Mouse (Mus musculus): ENCODE measurements around the gene Aftph.
A peak's percentile ranks its signal among the peaks of the same experiment; 100 is the strongest.

Gene Aftph

DNA sequence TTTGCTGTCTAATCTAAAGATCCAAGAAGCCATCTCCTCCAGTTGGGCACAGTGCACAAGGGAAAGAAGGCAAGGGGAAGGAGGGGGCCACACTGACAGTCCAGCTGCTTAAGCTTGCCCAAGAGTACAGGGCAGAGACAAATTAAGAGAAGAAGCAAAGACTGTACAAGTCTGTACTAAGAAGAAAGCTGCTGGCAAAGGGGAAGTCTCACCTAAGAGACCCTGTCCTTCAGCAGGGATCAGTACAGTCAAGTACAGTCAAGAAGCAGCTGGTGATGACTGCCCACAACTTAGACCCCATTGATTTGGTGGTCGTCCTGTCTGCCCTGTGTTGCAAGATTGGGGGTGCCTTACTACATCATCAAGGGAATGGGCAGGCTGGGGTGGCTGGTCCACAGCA is 12.0 kb downstream of the Aftph start:
- no peak for DNase-seq (ENCODE audit: extremely low spot score, low read depth, low spot score)

DNA sequence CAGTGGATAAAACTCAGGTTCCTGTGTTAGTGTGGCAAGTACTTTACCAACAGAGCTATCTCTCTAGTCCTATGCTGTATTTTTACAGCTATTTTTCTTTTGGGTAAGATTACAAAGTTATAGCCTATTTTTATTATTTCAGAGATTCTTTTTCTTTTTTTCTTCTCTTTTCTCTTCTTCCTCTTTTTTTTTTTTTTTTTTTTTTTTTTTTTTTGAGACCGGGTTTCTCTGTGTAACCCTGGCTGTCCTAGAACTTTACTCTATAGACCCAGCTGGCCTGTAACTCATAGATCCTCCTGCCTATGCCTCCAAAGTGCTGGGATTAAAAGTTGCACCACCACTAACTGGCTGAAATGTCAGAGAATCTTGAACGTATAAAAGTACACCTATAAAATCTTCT is 13.3 kb downstream of the Aftph start:
- DNase-seq (ENCODE audit: extremely low spot score, low read depth, low spot score): no peak

DNA sequence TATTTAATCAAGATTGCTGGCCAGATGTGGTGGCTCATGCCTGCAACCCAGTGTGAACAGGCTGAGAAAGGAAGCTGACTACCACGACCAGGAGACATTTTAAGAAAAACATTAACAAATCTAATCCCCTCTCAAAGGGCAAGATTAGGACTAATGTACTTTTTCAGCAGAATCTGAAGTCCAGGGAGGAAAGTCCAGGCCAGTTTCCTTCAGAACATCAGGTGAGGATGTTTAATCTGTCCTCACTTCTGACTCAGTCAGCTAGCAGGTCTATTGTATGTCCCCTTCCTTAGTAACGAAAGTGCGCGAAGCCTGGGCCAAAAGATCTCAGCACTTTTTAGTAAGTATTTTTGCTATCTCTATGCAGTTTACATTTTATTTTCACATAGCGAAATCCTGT is 17.8 kb downstream of the Aftph start:
- DNase-seq (ENCODE audit: extremely low spot score, low read depth, low spot score): no peak

DNA sequence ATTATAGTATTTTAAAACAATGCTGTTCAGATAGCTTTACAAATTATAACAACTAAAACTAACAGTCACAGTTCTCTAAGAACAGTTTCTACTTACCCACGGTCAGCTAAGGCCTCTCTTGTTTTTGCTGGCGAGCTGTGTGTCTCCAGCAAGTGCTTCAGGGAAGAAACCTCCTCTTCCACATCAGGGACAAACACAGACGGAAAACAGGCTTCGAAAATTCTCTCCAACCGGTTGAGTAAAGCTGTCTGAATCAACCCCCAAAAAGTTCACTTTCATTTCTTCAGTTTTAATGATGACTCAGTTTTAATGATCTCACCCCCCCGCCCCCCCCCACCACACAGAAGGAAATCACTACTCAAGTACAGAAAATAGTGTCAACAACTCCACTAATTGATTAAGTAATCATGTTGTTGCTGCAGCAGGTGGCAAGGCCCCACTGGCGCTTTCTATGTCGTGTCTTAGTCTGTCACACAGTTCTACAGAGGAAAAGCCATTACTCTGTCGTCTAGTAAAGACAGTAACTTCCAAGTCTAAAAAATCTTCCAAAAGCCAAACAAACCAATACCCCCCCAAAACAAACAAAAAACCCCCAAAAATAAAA is 29.2 kb downstream of the Aftph start:
- no peak for DNase-seq (ENCODE audit: extremely low spot score, low read depth, low spot score)

DNA sequence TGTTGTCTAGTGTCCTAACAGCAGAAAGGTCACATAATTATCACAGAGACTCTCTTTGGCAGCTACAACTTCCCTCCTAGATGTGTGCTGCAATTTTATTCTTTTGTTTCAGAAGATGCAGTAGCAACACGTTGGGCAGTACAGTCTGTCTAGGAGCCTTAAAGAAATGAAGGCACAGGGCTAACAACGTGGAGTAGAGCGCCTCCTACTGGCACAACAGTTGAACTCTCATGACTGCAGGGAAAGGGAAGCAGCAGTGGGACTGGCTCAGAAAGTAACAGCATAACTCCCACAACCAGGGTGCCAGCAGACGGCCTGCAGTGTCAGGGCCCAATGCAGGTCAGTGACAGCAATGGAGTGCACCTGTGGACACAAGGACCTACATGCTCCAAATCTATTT is 50.4 kb downstream of the Aftph start:
- peak; percentile 74 for DNase-seq (ENCODE audit: extremely low spot score, low read depth, low spot score)

DNA sequence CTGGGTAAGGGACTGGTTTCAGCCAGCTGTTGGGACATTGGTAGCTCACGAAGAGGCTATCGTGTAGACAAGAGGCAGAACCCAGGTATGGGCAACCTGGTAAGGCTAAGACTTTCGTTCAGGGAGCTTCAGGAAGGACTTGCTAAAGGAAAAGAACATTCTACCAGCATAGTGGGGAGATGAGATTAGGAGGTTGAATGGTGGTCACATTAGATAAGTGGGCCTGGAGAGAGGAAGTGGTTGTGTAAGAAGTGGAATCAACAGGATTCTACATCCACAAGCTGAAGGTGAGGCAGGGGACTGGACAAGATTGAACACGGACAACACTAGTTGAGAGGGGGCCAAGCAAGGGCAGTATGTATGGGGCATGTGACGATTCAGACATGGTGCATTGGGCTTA is 59.7 kb downstream of the Aftph start:
- DNase-seq (ENCODE audit: extremely low spot score, low read depth, low spot score): no peak

DNA sequence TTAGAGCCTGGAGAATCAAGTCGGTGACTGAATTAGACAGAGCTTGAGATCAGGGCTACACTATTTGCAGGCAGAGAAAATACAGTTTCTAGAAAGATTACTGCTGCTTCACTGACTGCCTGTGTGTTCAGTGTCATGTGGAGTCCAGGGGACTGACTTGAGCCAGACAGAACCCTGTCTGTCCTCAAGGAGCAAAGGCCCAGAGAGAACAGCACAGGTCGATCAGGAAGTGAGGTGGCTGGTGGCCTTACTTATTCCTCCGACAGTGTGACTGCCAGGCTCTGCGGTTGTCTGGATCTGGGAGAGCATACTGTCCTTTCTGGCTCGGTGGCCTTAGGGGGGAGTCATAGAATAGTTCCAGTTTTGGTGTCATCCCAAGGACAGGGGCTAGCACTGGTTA is 60.6 kb downstream of the Aftph start:
- no peak for DNase-seq (ENCODE audit: extremely low spot score, low read depth, low spot score)

DNA sequence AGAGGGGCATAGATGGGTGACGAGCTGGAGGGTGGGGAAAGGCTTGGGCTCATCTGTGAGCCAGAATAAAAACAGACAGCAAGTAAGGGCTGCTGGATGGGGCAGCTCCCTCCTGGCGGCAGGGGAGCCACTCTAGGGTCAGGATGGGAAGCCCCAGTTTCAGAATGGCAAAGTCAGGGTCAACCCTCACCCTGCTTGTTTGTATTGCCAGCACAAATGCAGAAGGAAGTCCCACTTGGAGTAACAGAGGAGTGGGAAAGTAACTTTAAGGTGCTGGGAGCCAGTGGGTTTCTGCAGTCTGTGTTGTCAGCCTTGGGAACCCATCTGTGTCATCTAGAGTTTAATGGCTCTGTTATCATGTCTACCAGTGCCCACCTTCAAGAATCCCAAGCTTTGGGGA is 62.0 kb downstream of the Aftph start:
- no peak for DNase-seq (ENCODE audit: extremely low spot score, low read depth, low spot score)

DNA sequence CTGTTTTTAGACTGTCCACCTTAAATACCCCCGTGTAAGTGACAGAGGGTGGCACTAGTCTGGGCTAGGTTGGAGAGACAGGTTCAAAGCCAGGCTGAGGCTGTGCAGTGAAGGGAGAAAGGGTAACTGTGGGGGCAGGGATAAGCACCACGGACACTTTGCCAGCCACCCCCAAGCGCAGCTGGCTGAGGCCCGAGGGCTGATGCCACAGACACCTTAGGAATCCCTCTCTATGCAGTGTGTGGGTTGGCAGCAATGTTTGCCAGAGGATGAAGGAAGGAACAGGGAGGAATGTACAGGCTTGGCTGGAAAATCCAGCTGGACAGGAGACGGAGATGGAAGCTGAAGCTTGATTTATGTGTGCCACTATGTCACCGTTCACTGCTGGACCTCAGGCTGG is 68.9 kb downstream of the Aftph start:
- DNase-seq (ENCODE audit: extremely low spot score, low read depth, low spot score): no peak

DNA sequence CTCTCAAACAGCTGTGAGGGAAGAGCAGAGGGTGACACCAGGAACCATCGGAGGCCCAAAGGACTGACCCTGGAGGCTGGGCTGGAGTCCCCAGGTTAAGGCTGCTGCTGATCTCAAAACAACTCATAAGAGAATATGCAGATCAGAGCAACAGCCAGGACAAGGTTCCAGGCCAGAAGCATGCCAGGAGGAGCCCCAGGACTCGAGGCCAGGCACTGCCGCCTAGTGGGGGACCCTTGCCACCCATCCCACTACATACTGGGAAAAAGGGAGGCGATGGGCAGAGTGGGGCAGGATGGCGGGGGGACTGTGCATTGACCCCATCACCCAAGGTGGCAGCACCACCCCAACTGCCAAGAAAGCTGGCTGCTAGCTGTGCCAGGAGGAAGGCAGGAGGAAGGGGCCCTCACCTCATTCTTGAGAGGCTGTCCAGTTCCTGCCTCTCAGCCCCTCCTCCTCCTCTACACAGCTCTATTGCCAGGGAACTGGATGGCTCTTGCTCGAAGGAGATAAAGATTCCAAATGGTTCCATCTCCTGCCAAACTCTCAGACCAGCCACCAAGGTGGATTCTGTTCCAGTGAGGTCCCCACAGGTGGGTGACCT is 69.5 kb downstream of the Aftph start:
- no peak for DNase-seq (ENCODE audit: extremely low spot score, low read depth, low spot score)

DNA sequence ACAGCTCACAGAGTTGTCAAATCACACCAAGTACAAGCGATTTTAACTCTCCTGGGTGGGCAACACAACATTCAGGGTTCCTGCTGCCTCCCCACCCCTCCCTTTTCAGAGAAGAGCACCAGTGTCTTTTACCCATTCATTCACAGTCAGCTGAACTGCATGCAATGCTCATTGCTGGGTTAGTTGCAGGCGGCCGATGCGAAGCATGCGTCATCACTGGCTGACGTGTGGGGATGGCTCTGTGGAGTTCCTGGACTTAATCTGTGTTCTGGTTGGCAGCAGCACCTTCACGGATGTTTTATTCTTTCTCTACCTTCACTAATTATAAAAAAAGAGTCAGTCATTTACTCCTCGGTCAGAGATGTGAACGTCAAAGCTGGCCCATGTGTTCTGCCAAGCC is 76.5 kb downstream of the Aftph start:
- no peak for DNase-seq (ENCODE audit: extremely low spot score, low read depth, low spot score)

DNA sequence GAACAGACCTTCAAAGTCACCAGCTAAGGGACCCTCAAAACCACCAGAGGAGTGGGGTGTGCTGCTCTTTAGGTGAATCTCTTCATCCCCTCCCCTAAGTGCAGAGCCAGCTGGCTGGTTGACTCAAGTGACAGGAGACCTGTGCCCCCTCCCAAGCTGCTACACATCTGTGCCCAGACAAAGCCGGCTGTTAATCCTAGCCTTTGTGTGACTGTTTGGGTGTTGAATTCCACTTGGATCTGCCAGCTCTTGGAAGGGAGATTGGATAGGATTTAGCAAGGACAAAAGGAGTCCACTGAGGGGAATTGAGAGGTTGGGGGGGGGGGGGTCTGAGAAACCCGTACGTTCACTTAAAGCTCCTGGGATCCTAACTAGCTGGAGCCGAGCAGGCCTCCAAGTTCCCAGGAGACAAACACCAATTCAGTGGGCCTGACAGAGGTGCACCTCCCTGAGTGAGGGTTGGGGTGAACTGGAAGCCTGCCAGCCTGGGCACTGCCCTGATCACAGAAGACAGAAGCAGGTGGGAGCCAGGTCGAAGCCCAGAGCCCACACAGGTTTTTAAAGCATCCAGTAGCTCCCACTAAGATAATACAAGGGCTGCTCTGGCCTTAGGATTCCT is 77.7 kb downstream of the Aftph start:
- DNase-seq (ENCODE audit: extremely low spot score, low read depth, low spot score): no peak

DNA sequence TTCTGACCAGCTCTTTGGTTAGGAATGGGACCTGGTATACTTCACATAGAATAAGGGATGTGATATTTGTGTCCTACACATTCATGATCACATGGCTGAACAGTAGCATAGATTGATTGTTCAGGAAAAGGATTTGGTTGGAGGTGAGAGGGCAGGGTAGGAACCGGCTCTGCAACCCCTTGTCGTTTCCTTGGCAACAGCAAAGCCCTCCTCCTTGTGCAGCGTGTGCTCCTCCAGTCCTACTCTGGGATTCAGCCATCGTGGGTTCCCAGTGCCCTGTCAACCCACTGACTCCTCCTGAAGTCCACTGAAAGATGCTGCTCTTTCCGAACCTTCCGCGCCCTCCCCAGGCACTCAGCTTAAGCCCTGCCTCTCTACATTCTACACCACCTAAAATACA is 78.6 kb downstream of the Aftph start:
- no peak for DNase-seq (ENCODE audit: extremely low spot score, low read depth, low spot score)

DNA sequence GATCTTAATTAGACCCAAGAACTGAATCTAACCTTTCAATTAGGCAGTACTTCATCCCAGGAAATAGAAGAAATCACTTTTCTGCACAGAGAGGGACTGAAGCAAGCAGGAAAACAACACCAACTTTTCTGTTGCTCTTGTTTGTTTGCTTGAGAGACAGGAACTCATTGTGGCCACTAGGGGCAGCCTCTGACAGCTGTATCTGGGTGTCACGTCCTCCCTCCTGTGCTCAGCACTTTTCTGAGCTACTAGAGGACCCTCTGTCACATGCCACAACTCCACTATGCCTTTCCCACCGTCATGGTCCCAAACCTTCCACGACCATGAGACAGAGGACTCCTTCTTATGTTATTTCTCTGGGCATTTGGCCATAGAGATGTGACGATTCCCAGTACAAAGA is 79.7 kb downstream of the Aftph start:
- no peak for DNase-seq (ENCODE audit: extremely low spot score, low read depth, low spot score)

DNA sequence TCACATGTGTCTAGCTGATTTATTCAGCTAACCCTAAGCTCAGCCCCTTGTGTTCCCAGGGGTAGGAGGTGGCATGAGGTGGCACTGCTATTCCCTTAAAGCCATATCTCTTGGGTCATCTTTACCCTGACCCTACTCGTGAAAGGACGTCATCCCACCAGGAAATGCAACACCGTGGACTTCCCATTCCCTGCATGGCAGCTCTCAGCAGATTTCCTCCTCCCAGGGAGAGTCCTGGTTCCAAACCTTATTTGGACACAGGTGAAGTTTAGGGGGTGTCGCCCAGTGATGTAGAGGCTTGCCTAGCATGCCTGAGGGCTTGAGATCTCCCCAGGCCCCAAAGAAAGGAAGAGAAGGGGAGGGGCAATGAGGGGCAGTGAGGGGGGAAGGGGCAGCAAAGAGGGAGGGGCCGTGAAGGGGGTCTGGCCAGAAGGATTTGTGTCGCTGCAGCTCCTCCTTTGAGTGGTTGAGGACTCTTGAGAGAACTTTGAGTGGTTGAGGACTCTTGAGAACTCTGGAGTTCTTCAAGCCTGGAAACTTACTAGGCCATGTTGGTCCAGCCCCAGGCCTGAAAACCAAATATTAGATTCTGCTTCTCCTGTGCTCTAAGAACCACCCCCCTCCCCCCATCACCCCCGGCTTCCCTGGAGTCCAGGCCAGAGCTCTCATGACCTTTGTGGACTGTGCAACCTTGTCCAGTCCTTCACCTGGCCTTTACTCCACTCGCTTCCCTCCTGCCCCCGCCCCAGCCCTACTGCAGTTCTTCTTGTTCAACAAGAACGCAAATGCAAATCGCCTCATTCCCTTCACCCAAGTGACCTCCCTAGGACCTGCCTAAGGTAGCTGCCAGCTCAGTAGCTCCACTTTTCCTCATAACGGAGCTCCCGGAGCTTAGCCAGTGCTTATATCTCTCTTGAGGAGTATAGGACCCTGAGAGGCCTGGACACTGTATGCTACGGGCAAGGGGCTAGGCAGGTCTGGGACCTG is 81.0 kb downstream of the Aftph start:
- DNase-seq (ENCODE audit: extremely low spot score, low read depth, low spot score): no peak

DNA sequence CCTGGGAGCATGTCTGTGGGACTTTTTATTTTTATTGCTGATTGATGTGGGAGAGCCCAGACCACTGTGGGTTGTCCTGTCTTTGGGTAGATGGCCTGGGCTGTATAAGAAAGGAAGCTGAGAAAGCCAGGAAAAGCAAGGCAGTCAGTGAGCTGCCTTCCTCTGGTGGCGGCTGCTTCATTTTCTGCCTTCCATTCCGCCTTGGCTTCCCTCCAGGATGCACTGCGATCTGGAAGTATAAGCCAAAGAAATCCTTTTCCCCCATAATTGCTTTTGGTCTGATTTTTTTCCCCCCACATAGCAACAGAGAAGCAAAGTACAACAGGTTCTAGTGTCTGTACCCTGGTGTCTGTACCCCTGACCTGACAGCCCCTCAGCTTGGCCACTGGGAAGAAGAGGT is 82.3 kb downstream of the Aftph start:
- no peak for DNase-seq (ENCODE audit: extremely low spot score, low read depth, low spot score)

DNA sequence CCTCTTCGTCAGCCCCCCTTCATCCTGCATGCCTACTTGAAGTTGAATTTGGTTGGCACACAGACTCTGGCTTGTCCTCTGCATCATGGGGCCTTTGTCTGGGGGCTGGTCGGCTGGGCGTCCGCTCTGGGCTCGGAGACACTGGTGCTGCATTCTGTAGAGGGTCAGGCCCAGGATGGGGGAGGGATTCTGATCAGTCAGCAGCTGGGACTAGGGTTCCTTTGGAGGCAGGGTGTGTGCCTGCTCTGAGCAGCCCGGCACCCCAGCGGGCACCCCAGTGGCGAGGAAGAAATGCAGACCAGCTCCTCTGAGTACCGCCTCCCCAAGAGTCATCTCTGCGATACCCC is 84.7 kb downstream of the Aftph start:
- DNase-seq (ENCODE audit: extremely low spot score, low read depth, low spot score): no peak

DNA sequence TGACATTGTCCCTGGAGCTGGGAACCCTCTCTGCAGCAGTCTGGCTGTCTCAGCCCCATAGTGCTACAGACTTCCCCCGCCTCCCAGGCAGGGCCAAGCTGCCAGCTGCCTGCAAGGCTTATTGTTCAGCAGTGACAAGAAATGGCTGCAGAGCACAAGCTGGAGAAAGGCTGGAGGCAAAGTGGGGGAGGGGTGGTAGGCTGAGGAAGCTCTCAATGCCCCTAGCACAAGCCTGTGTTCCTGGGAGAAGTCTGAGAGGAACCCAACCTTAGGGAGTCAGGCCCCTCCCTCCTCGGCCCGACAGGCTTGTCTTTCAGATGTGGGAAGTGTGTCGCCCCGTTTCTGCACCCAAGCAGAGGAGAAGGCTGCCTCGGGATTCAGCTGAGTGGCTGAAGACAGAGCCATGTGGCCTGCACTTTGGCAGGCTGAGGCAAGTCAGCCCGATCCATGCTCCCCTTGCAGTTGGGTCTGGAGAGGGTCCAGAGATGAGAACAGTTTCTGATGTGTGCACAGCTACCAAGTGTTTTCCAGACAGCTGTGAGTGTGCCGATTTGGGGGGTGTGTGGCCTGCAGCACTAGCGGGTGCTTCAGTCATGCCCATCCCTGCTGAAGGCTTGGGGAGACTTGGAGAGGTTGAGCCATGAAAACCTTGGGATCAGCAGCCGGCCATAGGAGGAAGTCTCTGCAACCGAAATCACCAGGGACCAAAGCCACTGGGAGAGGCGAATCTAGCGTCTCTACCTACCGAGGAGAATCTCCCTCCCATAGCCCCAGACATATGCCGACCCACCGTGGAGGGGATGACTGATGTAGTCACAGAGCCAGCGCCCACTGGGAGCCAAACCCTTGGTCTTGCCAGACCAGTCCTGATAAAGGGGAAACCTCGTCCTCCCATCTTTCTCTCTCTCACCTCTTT is 85.3 kb downstream of the Aftph start:
- no peak for DNase-seq (ENCODE audit: extremely low spot score, low read depth, low spot score)

DNA sequence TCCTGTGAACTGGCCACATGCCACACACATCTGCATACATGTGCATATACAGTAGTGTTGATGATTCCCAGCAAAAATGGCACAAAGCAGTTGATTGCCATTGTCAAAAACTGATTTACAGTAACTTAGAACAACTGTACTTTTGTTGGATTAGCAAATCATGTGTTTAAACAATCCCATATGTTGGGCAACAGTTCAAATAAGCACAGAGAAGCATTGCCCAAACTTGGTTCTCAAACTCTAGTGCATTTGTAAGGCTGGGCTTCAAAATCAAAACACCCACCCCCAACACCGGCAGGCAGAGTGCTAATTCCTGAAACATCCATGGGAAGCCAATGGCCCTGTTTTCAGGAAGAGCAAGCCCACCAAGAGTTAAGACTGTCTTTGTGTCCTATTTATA is 90.2 kb downstream of the Aftph start:
- DNase-seq (ENCODE audit: extremely low spot score, low read depth, low spot score): no peak

DNA sequence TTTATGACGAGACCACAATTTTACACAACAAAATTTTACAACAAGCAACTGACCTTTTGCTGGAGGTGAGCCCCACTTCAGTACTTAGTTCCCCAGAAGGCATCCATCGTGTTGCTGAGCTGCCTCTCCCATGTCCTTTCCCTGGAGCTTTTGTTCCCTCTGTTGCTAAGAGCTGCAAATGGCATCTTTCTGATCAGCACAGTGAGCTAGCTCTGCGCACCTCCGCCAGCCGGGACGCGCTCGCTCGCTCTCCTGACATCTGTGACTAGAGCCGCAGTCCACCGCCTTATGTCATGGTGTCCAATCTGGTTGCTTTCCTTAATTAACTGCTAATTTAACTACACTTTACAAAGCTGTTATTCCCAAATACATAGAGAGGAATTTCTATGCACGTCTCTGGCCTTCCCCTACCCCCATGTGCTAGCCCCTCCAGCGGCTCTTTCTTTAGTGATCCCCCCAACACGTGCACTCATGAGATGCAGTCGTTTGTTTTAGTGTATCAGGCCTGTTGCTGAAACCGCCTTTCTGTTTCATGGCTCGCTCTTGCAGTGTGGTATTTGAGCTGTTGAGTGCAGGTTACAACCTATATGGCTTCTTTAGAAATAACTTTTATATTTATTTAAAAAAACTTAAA is 91.3 kb downstream of the Aftph start:
- DNase-seq (ENCODE audit: extremely low spot score, low read depth, low spot score): no peak
